Mouse (Mus musculus) stomach, embryonic 16.5 days (tissue): ENCODE data around the gene Tmem88. TPM values are rescaled to one million over a fixed set of nuclear protein-coding genes. Genes with fewer than 3 reads are reported as not detected.

Experiments used
- ATAC-seq: fragments of 200-750 bp; cut with Nextera tagmentation; 2 replicates; pipeline ENCODE4 v1.8.0; 2017; ENCODE audit warnings: moderate number of reproducible peaks, moderate TSS enrichment; ENCODE audit not compliant: insufficient read depth, low FRiP score
- H3K27ac ChIP-seq: fragments of 300-500 bp; sonication (generic); 2 replicates; pipeline ENCODE4 v1.5.1; 2014; ENCODE audit warnings: low read length
- H3K27me3 ChIP-seq: fragments of 300-500 bp; sonication (generic); 2 replicates; pipeline ENCODE4 v1.6.1; 2014; ENCODE audit warnings: low read length, control low read depth, mixed read lengths; ENCODE audit not compliant: control insufficient read depth, insufficient read depth
- H3K36me3 ChIP-seq: fragments of 300-500 bp; sonication (generic); 2 replicates; pipeline ENCODE4 v1.6.1; 2014; ENCODE audit warnings: low read length; ENCODE audit not compliant: control insufficient read depth, insufficient read depth
- H3K4me1 ChIP-seq: fragments of 300-500 bp; sonication (generic); 2 replicates; pipeline ENCODE4 v1.6.1; 2014; ENCODE audit warnings: low read length, control low read depth, mixed read lengths; ENCODE audit not compliant: control insufficient read depth, insufficient read depth
- H3K4me2 ChIP-seq: fragments of 300-500 bp; sonication (generic); 2 replicates; pipeline ENCODE4 v1.6.1; 2014; ENCODE audit warnings: low read depth, low read length, mixed read lengths
- H3K4me3 ChIP-seq: fragments of 300-500 bp; sonication (generic); replicated peaks from 2 replicates; pipeline ENCODE4 v1.5.1; 2014; ENCODE audit warnings: mild to moderate bottlenecking, low read length
- H3K9ac ChIP-seq: fragments of 300-500 bp; sonication (generic); 2 replicates; pipeline ENCODE4 v1.6.1; 2014; ENCODE audit warnings: low read length
- H3K9me3 ChIP-seq: fragments of 300-500 bp; sonication (generic); replicated peaks from 2 replicates; pipeline ENCODE4 v1.6.1; 2016; ENCODE audit warnings: low read length, control low read depth; ENCODE audit not compliant: control insufficient read depth
- WGBS: fragments of 180-500 bp; shearing (Covaris S2); extraction: QIAGEN DNeasy Blood & Tissue Kit; methylation state at CpG from one replicate; pipeline ENCODE4 v1.1.7; 2014; 5-methylcytosine and 5-hydroxymethylcytosine counted together
- polyA plus RNA-seq: library from polyadenylated mRNA; unstranded; fragments of >200 nt; fragmentation: Nextera tagmentation; extraction: Ambion mirVana; gene quantifications from 2 replicates; pipeline ENCODE4 v1.2.1, GENCODE M21; 2015

The Tmem88 gene
- polyA plus RNA-seq, 1 experiment from 2014 or later: 28.7 TPM

DNA sequence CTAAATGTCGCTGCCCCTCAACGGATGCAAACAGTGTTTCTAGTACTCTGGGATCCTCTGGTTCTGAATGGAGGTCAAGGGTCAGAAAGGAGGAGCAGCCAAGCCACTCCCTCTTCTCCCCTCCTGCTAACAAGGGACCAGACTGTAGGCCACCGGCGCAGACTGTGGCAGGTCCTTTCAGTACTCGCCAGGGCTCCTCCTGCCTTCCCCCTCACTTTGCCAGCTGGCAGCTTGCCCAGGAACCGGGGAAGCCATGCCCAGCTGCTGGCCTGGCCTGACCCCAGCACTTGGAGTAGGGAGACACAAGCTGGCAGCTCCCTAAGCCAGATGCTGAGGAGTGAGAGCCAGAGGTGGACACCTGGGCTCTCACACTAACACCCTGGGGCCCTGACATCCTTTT is 33.1 kb downstream of the Tmem88 start:
- no peaks in the 10 kb centered on the region for H3K9me3 ChIP-seq
- H3K4me1 ChIP-seq: peaks cover 28% of the 10 kb centered on the region
- H3K27me3 ChIP-seq: no peaks in the 10 kb centered on the region
- peak overlapping the region; percentile 100 for H3K27ac ChIP-seq
- peak overlapping the region; percentile 84 for H3K9ac ChIP-seq
- H3K36me3 ChIP-seq: peaks cover 27% of the 10 kb centered on the region; the same call in 1 of the 2 replicates
- H3K4me2 ChIP-seq: peak overlapping the region; percentile 95
- WGBS: 6% methylated on average over 6 of the region's 6 CpGs
- peak overlapping the region; percentile 85 for H3K4me3 ChIP-seq
- peak; percentile 46 for ATAC-seq

DNA sequence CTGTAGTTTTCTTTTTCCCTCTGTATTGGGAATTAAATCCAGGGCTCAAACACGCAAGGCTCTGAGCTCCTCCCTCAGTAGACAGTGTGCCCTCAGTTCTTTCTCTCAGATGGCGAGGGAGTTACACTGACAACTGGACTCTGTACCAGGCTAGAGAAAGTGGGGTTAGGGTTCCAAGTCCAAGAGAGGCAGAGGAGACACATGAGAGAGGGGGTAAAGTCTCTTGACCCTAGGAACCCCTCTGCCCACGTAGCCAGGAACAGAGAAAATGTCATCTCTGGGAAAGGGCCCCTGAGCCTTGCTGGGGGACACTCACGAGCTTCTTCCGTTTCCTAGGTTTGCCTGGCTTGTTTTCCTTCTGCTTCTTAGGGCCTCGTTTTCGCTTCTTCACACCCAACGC is 33.7 kb downstream of the Tmem88 start:
- Histone ChIP-seq H3K9me3 (no peaks in the 10 kb centered on the region), H3K27ac (peak overlapping the region; percentile 100), H3K27me3 (no peaks in the 10 kb centered on the region), H3K9ac (peak overlapping the region; percentile 33; the same call in 1 of the 2 replicates), H3K4me1 (peaks cover 28% of the 10 kb centered on the region), H3K36me3 (peaks cover 29% of the 10 kb centered on the region; the same call in 1 of the 2 replicates), H3K4me2 (peak overlapping the region; percentile 95), H3K4me3 (peak overlapping the region; percentile 85; the same call in 1 of the 2 replicates)
- no peak for ATAC-seq
- WGBS: 35% methylated on average over 8 of the region's 8 CpGs

DNA sequence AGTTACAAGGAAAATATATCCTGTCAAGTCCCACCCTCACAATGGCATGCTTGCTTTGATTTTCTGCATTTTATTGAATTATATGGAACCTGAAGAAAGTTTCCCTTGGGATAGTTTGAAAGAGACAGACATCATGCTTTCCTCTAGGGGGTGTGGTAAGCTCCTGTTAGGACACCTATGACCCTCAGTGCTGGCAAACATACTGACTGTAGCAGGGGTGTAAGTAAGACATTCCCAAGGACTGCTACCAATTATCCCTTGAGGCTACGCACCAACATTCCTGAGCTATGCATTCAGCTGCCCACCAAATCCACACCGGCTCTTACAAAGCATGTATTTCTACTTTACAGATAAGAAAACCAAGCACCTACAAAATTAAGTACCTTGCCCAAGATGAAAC is 35.6 kb downstream of the Tmem88 start:
- peaks cover 32% of the 10 kb centered on the region for H3K36me3 ChIP-seq
- H3K4me3 ChIP-seq: no peak overlapping the region
- WGBS: 72% methylated on average over 2 of the region's 2 CpGs

DNA sequence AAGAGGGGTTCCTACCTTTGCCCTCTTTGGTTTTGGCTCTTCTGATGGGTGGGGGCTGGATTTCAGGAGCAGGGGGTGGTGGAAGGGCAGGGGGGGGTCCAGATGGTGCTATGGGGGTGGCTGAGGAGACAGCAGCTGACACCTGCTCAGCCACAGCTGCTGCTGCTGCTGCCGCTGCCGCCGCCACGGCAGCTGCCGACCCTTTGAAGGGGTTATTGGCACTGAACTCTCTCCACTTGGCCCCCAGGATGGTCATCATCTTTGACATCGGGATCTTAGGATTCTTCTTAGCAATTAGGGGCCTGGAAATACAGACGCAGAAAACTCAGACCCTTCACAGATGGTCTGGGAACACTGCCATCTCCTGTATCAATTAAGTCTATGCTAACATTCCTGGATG is 36.0 kb downstream of the Tmem88 start:
- Histone ChIP-seq H3K4me1 (peaks cover 28% of the 10 kb centered on the region), H3K9me3 (no peaks in the 10 kb centered on the region), H3K27ac (no peak overlapping the region), H3K36me3 (peaks cover 36% of the 10 kb centered on the region), H3K4me2 (no peak overlapping the region), H3K27me3 (no peaks in the 10 kb centered on the region), H3K4me3 (no peak overlapping the region), H3K9ac (no peak overlapping the region)
- WGBS: 54% methylated on average over 7 of the region's 7 CpGs
- ATAC-seq: no peak

More for the DNA sequence above, 35.6 kb downstream of the Tmem88 start:
- H3K9ac ChIP-seq: no peak overlapping the region
- H3K4me2 ChIP-seq: no peak overlapping the region
- no peak for ATAC-seq
- no peaks in the 10 kb centered on the region for H3K9me3 ChIP-seq
- no peaks in the 10 kb centered on the region for H3K27me3 ChIP-seq
- H3K4me1 ChIP-seq: peaks cover 28% of the 10 kb centered on the region
- no peak overlapping the region for H3K27ac ChIP-seq

DNA sequence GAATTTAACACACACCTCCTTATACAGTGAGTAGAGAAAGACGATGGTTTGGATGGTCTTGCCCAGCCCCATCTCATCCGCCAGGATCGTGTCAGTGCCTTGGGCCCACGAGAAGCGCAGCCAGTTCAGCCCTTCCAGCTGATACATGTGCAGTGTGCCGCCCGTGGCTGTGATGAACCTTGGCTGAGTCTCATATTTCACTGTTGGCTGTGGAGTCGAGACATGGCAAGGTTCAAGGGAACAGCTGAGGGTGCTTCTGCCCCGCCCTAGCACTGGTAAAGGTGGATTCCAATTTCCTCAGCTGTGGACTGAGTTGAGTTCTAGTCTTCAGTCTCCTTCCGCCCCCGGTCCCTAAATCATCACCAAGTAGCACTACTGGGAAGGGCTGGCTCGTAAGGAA is 40.3 kb downstream of the Tmem88 start:
- H3K27me3 ChIP-seq: no peaks in the 10 kb centered on the region
- H3K9ac ChIP-seq: no peak overlapping the region
- H3K4me2 ChIP-seq: no peak overlapping the region
- H3K9me3 ChIP-seq: no peaks in the 10 kb centered on the region
- no peak for ATAC-seq
- WGBS: 84% methylated on average over 12 of the region's 12 CpGs
- no peak overlapping the region for H3K4me3 ChIP-seq
- peaks cover 49% of the 10 kb centered on the region for H3K36me3 ChIP-seq
- no peaks in the 10 kb centered on the region for H3K4me1 ChIP-seq
- H3K27ac ChIP-seq: no peak overlapping the region

DNA sequence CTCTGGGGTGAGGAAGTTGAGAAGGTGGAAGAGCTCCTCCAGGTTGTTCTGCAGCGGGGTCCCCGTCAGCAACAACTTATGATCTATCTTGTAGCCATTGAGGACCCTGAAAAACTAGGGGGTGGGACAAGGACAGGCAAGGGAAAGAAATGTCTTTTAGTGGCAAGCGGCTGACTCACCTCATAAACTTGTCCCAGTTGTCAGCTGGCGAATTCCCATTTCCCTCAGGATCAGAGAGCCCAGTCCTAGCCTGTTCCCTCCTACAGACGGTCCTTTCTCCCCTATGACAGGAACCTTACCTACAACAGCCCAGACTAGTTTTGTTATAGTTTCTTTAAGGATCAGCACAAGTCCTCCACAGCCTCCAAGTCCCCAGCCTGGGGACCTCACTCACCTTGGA is 41.5 kb downstream of the Tmem88 start:
- no peak overlapping the region for H3K4me3 ChIP-seq
- H3K9me3 ChIP-seq: no peaks in the 10 kb centered on the region
- H3K9ac ChIP-seq: no peak overlapping the region
- H3K27me3 ChIP-seq: no peaks in the 10 kb centered on the region
- H3K4me2 ChIP-seq: no peak overlapping the region
- H3K36me3 ChIP-seq: peaks cover 43% of the 10 kb centered on the region
- H3K27ac ChIP-seq: no peak overlapping the region
- no peaks in the 10 kb centered on the region for H3K4me1 ChIP-seq
- 91% methylated on average over 5 of the region's 5 CpGs for WGBS
- no peak for ATAC-seq

Other genes with a start within 250 kb of the Tmem88 start
- 42.2 and 90.0 TPM in 2 replicates for gene Alox12b, start 241.2 kb downstream of the Tmem88 start, polyA plus RNA-seq
- 0.35 and 0.42 TPM in 2 replicates for gene Alox8, start 200.4 kb downstream of the Tmem88 start, polyA plus RNA-seq
- gene Gucy2e, start 161.2 kb downstream of the Tmem88 start, polyA plus RNA-seq: not detected in 2 replicates
- gene Cntrob, start 74.5 kb downstream of the Tmem88 start, polyA plus RNA-seq: 18.3 and 18.9 TPM in 2 replicates
- 131 and 147 TPM in 2 replicates for gene Trappc1, start 74.3 kb downstream of the Tmem88 start, polyA plus RNA-seq
- gene Kcnab3, start 72.0 kb downstream of the Tmem88 start, polyA plus RNA-seq: 0.65 and 0.79 TPM in 2 replicates
- gene Rnf227, start 57.8 kb downstream of the Tmem88 start, polyA plus RNA-seq: 11.8 TPM in 2 replicates
- 48.5 and 55.4 TPM in 2 replicates for gene Chd3, start 28.8 kb downstream of the Tmem88 start, polyA plus RNA-seq
- 144 and 148 TPM in 2 replicates for gene Naa38, start 2.7 kb downstream of the Tmem88 start, polyA plus RNA-seq
- 29.4 TPM in 2 replicates for gene Cyb5d1, start 2.6 kb downstream of the Tmem88 start, polyA plus RNA-seq
- 21.2 and 21.4 TPM in 2 replicates for gene Kdm6b, start 15.4 kb upstream of the Tmem88 start, polyA plus RNA-seq
- 0.54 and 0.69 TPM in 2 replicates for gene Dnah2, start 150.9 kb upstream of the Tmem88 start, polyA plus RNA-seq
- gene Efnb3, start 162.0 kb upstream of the Tmem88 start, polyA plus RNA-seq: 7.2 and 7.3 TPM in 2 replicates
- gene Wrap53, start 182.0 kb upstream of the Tmem88 start, polyA plus RNA-seq: 19.3 and 21.6 TPM in 2 replicates
- 118 and 120 TPM in 2 replicates for gene Trp53, start 182.1 kb upstream of the Tmem88 start, polyA plus RNA-seq
- 9.5 and 10.4 TPM in 2 replicates for gene Atp1b2, start 207.7 kb upstream of the Tmem88 start, polyA plus RNA-seq
- gene Shbg, start 219.7 kb upstream of the Tmem88 start, polyA plus RNA-seq: 1.3 and 2.2 TPM in 2 replicates
- gene Sat2, start 223.8 kb upstream of the Tmem88 start, polyA plus RNA-seq: 18.1 and 19.6 TPM in 2 replicates
- 20.9 and 22.1 TPM in 2 replicates for gene Fxr2, start 234.8 kb upstream of the Tmem88 start, polyA plus RNA-seq